ENCODE assay signal across 8 mouse cellular contexts in genomic region chr17:74489024-74489900, GRCm38 (mm10). TPM values are rescaled to one million over a fixed set of nuclear protein-coding genes. Genes with fewer than 3 reads are reported as not detected.
DNase-seq lines count a peak whose midpoint lies in the region; ATAC-seq lines count a peak whose summit lies in the region.

Gene Yipf4 (plus strand): TSS chr17:74489493.

- H3K4me1 ChIP-seq in hindbrain, embryonic 12.5 days = peaks cover 5% of the 10 kb centered on the region

- no peaks in the 10 kb centered on the region for H3K9me3 ChIP-seq in hindbrain, embryonic 12.5 days (replicated peaks)

- peak within 1 kb of the TSS; percentile 84 for H3K27ac ChIP-seq in hindbrain, embryonic 12.5 days

- H3K9ac ChIP-seq in hindbrain, embryonic 12.5 days = peak within 1 kb of the TSS; percentile 94

- H3K27me3 ChIP-seq in hindbrain, embryonic 12.5 days = 0 out of 2 replicates have a peak, but pooled peaks cover 5% of the 10 kb centered on the region

- WGBS in hindbrain, embryonic 12.5 days = 5% methylated on average over 58 of the region's 58 CpGs

- peak; percentile 100 for ATAC-seq in hindbrain, embryonic 12.5 days (ENCODE audit: low FRiP score)

- peaks cover 14% of the 10 kb centered on the region for H3K36me3 ChIP-seq in hindbrain, embryonic 12.5 days

- peak; percentile 97 for DNase-seq in NIH3T3 (ENCODE audit: low read depth)
- DNase-seq in cerebellum, postnatal 10 days = peak; percentile 97
- peak; percentile 91 to 95 for DNase-seq in frontal cortex, postnatal 10 days (ENCODE audit: low spot score in 2 of 2)
- peak; percentile 97 to 98 for DNase-seq in layer of hippocampus, postnatal 14 days (ENCODE audit: low spot score in 2 of 2)
- peak; percentile 97 for DNase-seq in lung, postnatal 14 days
- peak; percentile 91 for DNase-seq in retina, adult 2 months (ENCODE audit: low read depth, low spot score)
- peak; percentile 94 to 96 for DNase-seq in thymus, postnatal 36 days

- H3K4me3 ChIP-seq in hindbrain, embryonic 12.5 days = peak within 1 kb of the TSS; percentile 99

- H3K4me2 ChIP-seq in hindbrain, embryonic 12.5 days (replicated peaks) = peak within 1 kb of the TSS; percentile 69

RNA-seq across cellular contexts. Expression of gene Yipf4, which starts in this region (rescaled TPM):
- polyA plus RNA-seq in hindbrain, embryonic 12.5 days (2016; fragmentation: Nextera tagmentation; extraction: Ambion mirVana) = 58.0 and 59.7 TPM in 2 replicates
- total RNA-seq in layer of hippocampus, postnatal 14 days (2021) = 10 to 100 TPM; 73.7 to 93.8 TPM

Comparison
In these comparisons a context has a peak if more than half of its experiments do, and no peak if none do; other contexts are left out.
1. Peak in every context shown above with its lines: DNase-seq, ATAC-seq, H3K4me3 ChIP-seq and H3K27ac ChIP-seq.